Mouse (Mus musculus) G1E (cell line): ENCODE results near the gene Slc43a3.

Experiments
- CTCF ChIP-seq: IDR thresholded peaks from 2 replicates; pipeline ENCODE4 v1.5.1; 2012; ENCODE audit warnings: low read depth, low read length, inconsistent platforms, mixed read lengths
- GATA1 ChIP-seq: IDR thresholded peaks from 2 replicates; pipeline ENCODE4 v1.6.1; 2012; ENCODE audit warnings: borderline replicate concordance, low read length, inconsistent platforms, mixed read lengths
- TAL1 ChIP-seq: conservative IDR thresholded peaks from 2 replicates; pipeline ENCODE4 v1.6.1; 2012; ENCODE audit warnings: low read depth, low read length, inconsistent platforms, mixed read lengths

- no peak for TF ChIP-seq CTCF
- TF ChIP-seq TAL1 = no peak
- TF ChIP-seq GATA1 = no peak
These were observed 26.6 kb downstream of the Slc43a3 start for GRCm38 (mm10) chr2:84962906-84963507.
